Mouse (Mus musculus): ENCODE measurements around the gene Trmt1. TPM values are rescaled to one million over a fixed set of nuclear protein-coding genes. Genes with fewer than 3 reads are reported as not detected.

The Trmt1 gene
- polyA plus RNA-seq, 1 experiment from 2014 or later = 56.1 TPM

DNA sequence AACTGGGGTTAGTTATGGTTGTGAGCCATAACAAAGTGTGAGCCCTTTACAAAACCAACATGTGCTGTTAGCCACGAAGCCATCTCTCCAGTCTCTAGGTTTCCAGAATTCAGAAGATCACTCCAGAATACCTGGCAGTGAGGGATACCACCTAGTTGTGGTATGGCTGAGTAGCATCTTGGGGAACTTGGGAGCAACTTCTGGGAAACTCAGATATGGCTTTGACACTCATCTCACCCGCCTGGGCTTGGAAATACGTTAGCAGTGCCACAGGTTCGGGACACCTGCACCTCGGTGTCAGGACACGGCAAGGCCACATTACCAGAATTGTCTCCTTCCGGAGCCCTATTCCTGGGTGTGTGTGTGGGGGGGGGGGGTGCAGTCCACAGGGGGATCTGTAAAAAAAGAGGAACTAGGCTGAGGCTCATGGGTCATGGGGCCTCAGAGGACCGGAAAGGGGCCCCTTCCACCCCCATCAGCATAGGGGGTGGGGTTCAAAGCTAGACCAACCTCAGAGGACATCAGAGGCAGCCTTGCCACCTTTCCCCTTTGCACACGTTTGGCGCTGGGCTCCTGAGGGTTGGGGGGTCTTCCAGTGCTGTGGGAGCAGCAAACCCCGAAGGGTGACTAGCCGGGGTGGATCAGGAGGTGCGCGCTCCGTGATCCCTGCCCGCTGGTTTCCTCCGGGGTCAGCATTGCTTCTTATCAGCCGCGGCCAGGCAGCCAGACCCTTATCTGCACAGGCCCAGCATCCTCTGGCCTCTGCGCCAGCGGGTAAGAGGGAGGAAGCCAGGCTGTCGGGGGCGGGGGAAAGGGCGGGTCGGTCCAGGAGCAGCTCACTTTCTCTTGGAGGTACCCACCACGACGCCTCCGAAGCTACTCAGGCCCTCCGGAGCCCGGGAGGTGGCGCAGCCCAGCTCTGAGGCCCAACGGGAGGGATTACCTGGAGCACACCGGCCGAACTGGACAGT is 15.1 kb downstream of the Trmt1 start, which contains the start of gene Lyl1:
Gene Lyl1 (plus strand): TSS at position 517 of the 971 bp plus-strand sequence.
- Histone ChIP-seq H3K27ac (peak within 1 kb of the TSS; percentile 72), H3K4me1 (replicated peaks; ENCODE audit: insufficient read depth, low read length) (peaks cover 9% of the 10 kb centered on the region), H3K9me3 (replicated peaks; ENCODE audit: low read length) (no peaks in the 10 kb centered on the region), H3K27me3 (ENCODE audit: insufficient read depth, low read length) (peaks cover 29% of the 10 kb centered on the region; the same call in 1 of the 2 replicates), H3K4me2 (ENCODE audit: low read length) (peak within 1 kb of the TSS; percentile 43), H3K36me3 (ENCODE audit: insufficient read depth, low read length) (0 out of 2 replicates have a peak, but pooled peaks cover 18% of the 10 kb centered on the region), H3K9ac (ENCODE audit: low read depth, low read length) (0 out of 2 replicates have a peak within 1 kb of the TSS, but pooled peaks have one; percentile 1), H3K4me3 (replicated peaks; ENCODE audit: low read depth, low read length) (peak within 1 kb of the TSS; percentile 29)
- 12% methylated on average over 32 of the region's 34 CpGs for WGBS
- ATAC-seq (replicated peaks; ENCODE audit: low FRiP score, low read depth) (peak; percentile 19), DNase-seq (ENCODE audit: low spot score) (peak; percentile 64)
- TF ChIP-seq CTCF (IDR thresholded peaks at IDR 0.05; ENCODE audit: low read depth) = peak; percentile 50

DNA sequence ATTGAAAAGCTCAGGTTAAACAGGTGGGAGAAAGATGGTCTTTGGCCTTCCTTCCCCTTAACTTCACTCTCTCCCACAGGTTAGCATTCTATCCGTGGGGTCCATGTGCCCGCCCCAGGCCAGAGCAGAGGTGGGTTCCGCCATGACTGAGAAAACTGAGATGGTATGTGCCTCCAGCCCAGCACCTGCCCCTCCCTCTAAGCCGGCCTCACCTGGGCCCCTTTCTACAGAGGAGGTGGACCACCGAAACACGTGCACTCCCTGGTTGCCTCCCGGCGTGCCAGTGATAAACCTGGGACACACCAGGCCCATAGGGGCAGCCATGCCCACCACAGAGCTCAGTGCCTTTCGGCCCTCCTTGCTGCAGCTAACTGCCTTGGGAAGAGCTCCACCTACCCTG is 16.5 kb downstream of the Trmt1 start:
- H3K4me1 ChIP-seq (replicated peaks; ENCODE audit: insufficient read depth, low read length) = peaks cover 21% of the 10 kb centered on the region
- H3K9me3 ChIP-seq (replicated peaks; ENCODE audit: low read length) = no peaks in the 10 kb centered on the region
- H3K27ac ChIP-seq = 0 out of 2 replicates have a peak overlapping the region, but pooled peaks have one; percentile 13
- H3K9ac ChIP-seq (ENCODE audit: low read depth, low read length) = no peak overlapping the region
- H3K27me3 ChIP-seq (ENCODE audit: insufficient read depth, low read length) = peaks cover 35% of the 10 kb centered on the region; the same call in 1 of the 2 replicates
- H3K4me2 ChIP-seq (ENCODE audit: low read length) = peak overlapping the region; percentile 43
- no peak for DNase-seq (ENCODE audit: low spot score)
- WGBS = 88% methylated on average over 9 of the region's 9 CpGs
- no peak for ATAC-seq (replicated peaks; ENCODE audit: low FRiP score, low read depth)
- TF ChIP-seq CTCF (IDR thresholded peaks at IDR 0.05; ENCODE audit: low read depth) = no peak
- H3K36me3 ChIP-seq (ENCODE audit: insufficient read depth, low read length) = 0 out of 2 replicates have a peak, but pooled peaks cover 5% of the 10 kb centered on the region
- peak overlapping the region; percentile 29 for H3K4me3 ChIP-seq (replicated peaks; ENCODE audit: low read depth, low read length)

DNA sequence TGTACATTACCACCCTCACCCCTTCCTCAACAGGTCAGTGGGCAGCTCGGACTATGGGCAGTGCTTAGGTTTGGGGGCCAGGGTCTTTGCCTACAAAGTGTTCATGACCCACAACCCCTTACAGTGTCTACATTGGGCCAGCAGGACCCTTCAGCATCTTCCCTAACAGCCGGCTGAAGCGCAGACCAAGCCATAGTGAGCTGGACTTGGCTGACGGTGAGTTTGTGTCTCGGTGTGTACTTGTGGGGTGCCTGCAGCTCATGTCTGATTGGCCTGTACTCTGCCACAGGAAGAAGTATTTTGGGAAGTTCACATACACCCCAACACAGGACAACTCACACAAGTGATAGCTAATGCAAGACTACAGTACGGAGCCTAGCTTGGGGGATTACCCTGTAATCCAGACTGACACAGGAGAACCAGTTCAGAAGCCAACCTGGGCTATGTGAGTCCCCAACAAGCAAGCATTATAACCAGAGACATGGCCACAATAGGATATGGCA is 16.9 kb downstream of the Trmt1 start:
- no peak for TF ChIP-seq CTCF (IDR thresholded peaks at IDR 0.05; ENCODE audit: low read depth)
- peaks cover 39% of the 10 kb centered on the region; the same call in 1 of the 2 replicates for H3K27me3 ChIP-seq (ENCODE audit: insufficient read depth, low read length)
- ATAC-seq (replicated peaks; ENCODE audit: low FRiP score, low read depth) (no peak), DNase-seq (ENCODE audit: low spot score) (no peak)
- H3K4me1 ChIP-seq (replicated peaks; ENCODE audit: insufficient read depth, low read length) = peaks cover 26% of the 10 kb centered on the region
- H3K9me3 ChIP-seq (replicated peaks; ENCODE audit: low read length) = no peaks in the 10 kb centered on the region
- 0 out of 2 replicates have a peak overlapping the region, but pooled peaks have one; percentile 13 for H3K27ac ChIP-seq
- H3K36me3 ChIP-seq (ENCODE audit: insufficient read depth, low read length) = 0 out of 2 replicates have a peak, but pooled peaks cover 3% of the 10 kb centered on the region
- H3K9ac ChIP-seq (ENCODE audit: low read depth, low read length) = no peak overlapping the region
- peak overlapping the region; percentile 48 for H3K4me2 ChIP-seq (ENCODE audit: low read length)
- 80% methylated on average over 6 of the region's 6 CpGs for WGBS
- no peak overlapping the region for H3K4me3 ChIP-seq (replicated peaks; ENCODE audit: low read depth, low read length)

DNA sequence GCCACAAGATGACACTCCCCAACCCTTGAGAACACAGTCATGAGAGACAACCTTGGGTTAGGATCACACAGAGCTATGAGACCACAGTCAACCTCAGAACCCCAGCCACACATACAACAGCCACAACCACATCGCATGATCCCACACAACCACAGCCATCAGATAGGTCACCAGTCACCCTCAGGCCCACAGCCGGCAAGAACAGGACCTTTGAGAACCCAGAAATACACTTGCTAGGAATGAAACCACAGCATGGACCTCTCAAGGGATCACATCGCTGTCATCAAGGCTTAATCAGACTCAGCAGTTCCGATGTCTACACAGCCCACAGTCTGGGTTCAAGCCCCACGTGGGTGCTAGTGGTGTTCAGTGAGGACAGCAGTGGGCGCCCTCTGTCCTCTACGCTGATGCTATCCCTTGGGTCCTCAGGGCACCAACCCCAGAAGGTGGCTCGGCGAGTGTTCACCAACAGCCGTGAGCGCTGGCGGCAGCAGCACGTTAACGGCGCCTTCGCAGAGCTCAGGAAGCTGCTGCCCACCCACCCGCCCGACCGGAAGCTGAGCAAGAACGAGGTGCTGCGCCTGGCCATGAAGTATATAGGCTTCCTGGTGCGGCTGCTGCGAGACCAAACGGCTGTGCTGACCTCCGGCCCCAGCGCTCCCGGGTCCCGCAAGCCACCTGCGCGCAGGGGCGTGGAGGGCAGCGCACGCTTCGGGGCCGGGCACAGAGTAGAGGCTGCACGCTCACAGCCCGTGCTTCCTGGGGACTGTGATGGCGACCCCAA is 17.6 kb downstream of the Trmt1 start:
- DNase-seq (ENCODE audit: low spot score) (no peak), ATAC-seq (replicated peaks; ENCODE audit: low FRiP score, low read depth) (no peak)
- H3K27ac ChIP-seq = no peak overlapping the region; the same call in 1 of the 2 replicates
- H3K4me2 ChIP-seq (ENCODE audit: low read length) = peak overlapping the region; percentile 48
- TF ChIP-seq CTCF (IDR thresholded peaks at IDR 0.05; ENCODE audit: low read depth) = no peak; the same call in 1 of the 2 replicates
- H3K4me1 ChIP-seq (replicated peaks; ENCODE audit: insufficient read depth, low read length) = peaks cover 30% of the 10 kb centered on the region
- WGBS = 18% methylated on average over 38 of the region's 38 CpGs
- peak overlapping the region; percentile 14; the same call in 1 of the 2 replicates for H3K4me3 ChIP-seq (replicated peaks; ENCODE audit: low read depth, low read length)
- 0 out of 2 replicates have a peak, but pooled peaks cover 3% of the 10 kb centered on the region for H3K36me3 ChIP-seq (ENCODE audit: insufficient read depth, low read length)
- peaks cover 41% of the 10 kb centered on the region; the same call in 1 of the 2 replicates for H3K27me3 ChIP-seq (ENCODE audit: insufficient read depth, low read length)
- H3K9ac ChIP-seq (ENCODE audit: low read depth, low read length) = no peak overlapping the region
- H3K9me3 ChIP-seq (replicated peaks; ENCODE audit: low read length) = no peaks in the 10 kb centered on the region

DNA sequence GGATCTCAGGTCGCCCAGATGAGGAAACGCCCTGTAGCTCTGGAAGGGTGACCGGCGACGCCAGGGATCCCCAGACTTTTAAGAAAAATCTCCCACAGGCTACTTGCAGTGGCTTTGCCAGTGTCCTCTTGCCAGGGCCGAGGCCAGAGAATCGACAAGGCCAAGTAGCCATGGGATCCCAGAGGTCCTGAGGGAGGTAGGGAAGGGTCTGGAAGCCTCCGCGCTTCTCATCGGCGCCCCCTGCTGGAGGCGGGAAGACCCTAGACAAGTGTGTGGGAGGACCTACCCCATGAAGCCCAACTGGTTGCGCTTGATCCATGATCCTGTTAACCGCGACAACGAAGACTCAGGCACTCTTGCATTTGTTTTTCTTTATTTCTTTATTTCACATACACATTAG is 18.2 kb downstream of the Trmt1 start:
- Histone ChIP-seq H3K4me1 (replicated peaks; ENCODE audit: insufficient read depth, low read length) (peaks cover 37% of the 10 kb centered on the region), H3K36me3 (ENCODE audit: insufficient read depth, low read length) (no peaks in the 10 kb centered on the region), H3K9ac (ENCODE audit: low read depth, low read length) (no peak overlapping the region), H3K27me3 (ENCODE audit: insufficient read depth, low read length) (peaks cover 41% of the 10 kb centered on the region; the same call in 1 of the 2 replicates), H3K4me3 (replicated peaks; ENCODE audit: low read depth, low read length) (peak overlapping the region; percentile 21; the same call in 1 of the 2 replicates), H3K9me3 (replicated peaks; ENCODE audit: low read length) (no peaks in the 10 kb centered on the region), H3K27ac (no peak overlapping the region), H3K4me2 (ENCODE audit: low read length) (peak overlapping the region; percentile 48)
- DNase-seq (ENCODE audit: low spot score) = peak; percentile 80
- peak; percentile 82 for TF ChIP-seq CTCF (IDR thresholded peaks at IDR 0.05; ENCODE audit: low read depth)
- no peak for ATAC-seq (replicated peaks; ENCODE audit: low FRiP score, low read depth)
- WGBS = 8% methylated on average over 16 of the region's 16 CpGs
